Mouse (Mus musculus): ENCODE measurements around the gene Ppp1r26.

DNA sequence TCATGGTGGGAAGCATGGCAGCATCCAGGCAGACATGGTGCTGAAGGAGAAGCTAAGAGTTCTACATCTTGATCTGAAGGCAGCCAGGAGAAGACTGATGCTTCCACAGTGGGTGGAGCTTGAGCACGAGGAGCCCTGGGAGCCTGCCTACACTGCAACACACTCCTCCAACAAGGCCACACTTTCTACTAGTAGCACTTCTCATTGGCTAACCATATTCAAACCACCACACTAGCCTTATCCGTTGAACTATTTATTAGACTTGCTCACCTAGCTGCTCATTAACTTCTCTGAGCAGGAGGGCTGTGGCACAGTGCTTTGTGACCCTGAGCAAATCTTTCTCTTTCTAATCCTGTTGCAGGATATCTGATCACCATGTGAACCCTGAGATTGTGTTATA is 37.3 kb downstream of the Ppp1r26 start:
- no peak for TF ChIP-seq CTCF (IDR thresholded peaks at IDR 0.05; ENCODE audit: low read depth)
- TF ChIP-seq EP300 (optimal IDR thresholded peaks at IDR 0.05) = no peak
